Mouse (Mus musculus) liver, embryonic 13.5 days (tissue): ENCODE results near the gene Tnip3. TPM values are rescaled to one million over a fixed set of nuclear protein-coding genes. Genes with fewer than 3 reads are reported as not detected.

Source experiments
- ATAC-seq: fragments of 200-750 bp; cut with Nextera tagmentation; 2 replicates; pipeline ENCODE4 v1.8.0; 2017; ENCODE audit warnings: low read depth, mild to moderate bottlenecking, moderate number of reproducible peaks, moderate library complexity
- DNase-seq: peaks from one replicate; pipeline ENCODE4 v3.0.0; 2022
- H3K27ac ChIP-seq: fragments of 300-500 bp; sonication (generic); 2 replicates; pipeline ENCODE4 v1.5.1; 2015; ENCODE audit warnings: moderate library complexity, mild to moderate bottlenecking, inconsistent platforms
- H3K27me3 ChIP-seq: fragments of 300-500 bp; sonication (generic); 2 replicates; pipeline ENCODE4 v1.6.1; 2015; ENCODE audit warnings: mild to moderate bottlenecking, inconsistent platforms
- H3K36me3 ChIP-seq: fragments of 300-500 bp; sonication (generic); 2 replicates; pipeline ENCODE4 v1.6.1; 2015; ENCODE audit warnings: mild to moderate bottlenecking, inconsistent platforms
- H3K4me1 ChIP-seq: fragments of 300-500 bp; sonication (generic); replicated peaks from 2 replicates; pipeline ENCODE4 v1.6.1; 2015; ENCODE audit warnings: inconsistent platforms
- H3K4me2 ChIP-seq: fragments of 300-500 bp; sonication (generic); 2 replicates; pipeline ENCODE4 v1.6.1; 2015; ENCODE audit warnings: inconsistent platforms, mild to moderate bottlenecking, moderate library complexity
- H3K4me3 ChIP-seq: fragments of 300-500 bp; sonication (generic); replicated peaks from 2 replicates; pipeline ENCODE4 v1.5.1; 2015; ENCODE audit warnings: mild to moderate bottlenecking, inconsistent platforms
- H3K9ac ChIP-seq: fragments of 300-500 bp; sonication (generic); 2 replicates; pipeline ENCODE4 v1.6.1; 2015; ENCODE audit warnings: mild to moderate bottlenecking, inconsistent platforms
- H3K9me3 ChIP-seq: fragments of 300-500 bp; sonication (generic); replicated peaks from 2 replicates; pipeline ENCODE4 v1.6.1; 2016; ENCODE audit warnings: inconsistent platforms
- WGBS: fragments of 180-500 bp; shearing (Covaris S2); methylation state at CpG from one replicate; pipeline ENCODE4 v1.1.7; 2015; ENCODE audit not compliant: insufficient replicate concordance; 5-methylcytosine and 5-hydroxymethylcytosine counted together
- polyA plus RNA-seq: library from polyadenylated mRNA; unstranded; fragments of >200 nt; fragmentation: Nextera tagmentation; extraction: Ambion mirVana; gene quantifications from 2 replicates; pipeline ENCODE4 v1.2.1, GENCODE M21; 2015

The Tnip3 gene
- polyA plus RNA-seq, 1 experiment from 2014 or later = 0.14 TPM

DNA sequence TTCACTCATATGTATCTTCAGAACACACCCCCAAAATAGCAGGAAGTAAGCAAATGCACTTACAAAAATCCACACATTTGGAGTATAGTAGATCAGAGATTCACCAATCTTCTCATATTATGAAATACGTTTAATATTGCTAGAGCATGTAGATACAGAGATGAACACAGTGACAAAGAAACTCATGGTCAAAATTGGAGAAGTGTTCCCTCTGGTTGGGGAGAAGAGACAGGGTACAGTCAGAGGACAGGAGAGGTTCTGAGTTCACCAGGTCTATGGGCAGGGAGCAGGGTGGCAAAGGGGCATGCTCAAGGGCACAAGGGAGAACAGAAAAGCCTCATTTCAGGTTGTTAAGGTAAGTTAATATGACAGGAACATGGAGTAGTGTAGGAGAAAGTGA is 63.7 kb downstream of the Tnip3 start:
- H3K27me3 ChIP-seq = no peaks in the 10 kb centered on the region
- ATAC-seq (no peak), DNase-seq (no peak)
- WGBS = 40% methylated on average over 1 of the region's 1 CpGs
- no peaks in the 10 kb centered on the region for H3K4me1 ChIP-seq
- no peaks in the 10 kb centered on the region for H3K9me3 ChIP-seq
- no peak overlapping the region for H3K4me2 ChIP-seq
- H3K27ac ChIP-seq = no peak overlapping the region
- H3K4me3 ChIP-seq = no peak overlapping the region
- no peaks in the 10 kb centered on the region for H3K36me3 ChIP-seq
- H3K9ac ChIP-seq = no peak overlapping the region

DNA sequence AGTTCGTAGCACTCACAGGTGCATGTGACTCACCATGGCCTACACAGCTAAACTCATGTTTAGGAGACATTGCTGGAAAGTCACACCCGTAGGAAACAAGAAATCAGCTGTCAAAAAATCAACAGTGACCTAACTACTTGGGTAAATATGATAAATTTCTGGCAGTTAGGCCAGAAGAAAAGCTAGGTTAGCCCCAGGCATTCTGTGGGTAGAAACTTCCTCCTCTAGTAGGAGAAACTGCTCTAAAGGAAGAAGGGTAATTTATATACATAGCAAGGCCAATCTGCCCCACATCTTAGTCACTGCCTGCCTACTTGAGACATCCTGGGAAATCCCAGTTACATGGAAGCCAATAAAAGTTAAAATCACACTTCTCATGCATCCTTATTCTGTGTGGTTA is 64.9 kb downstream of the Tnip3 start:
- ATAC-seq = no peak
- DNase-seq = no peak
- no peaks in the 10 kb centered on the region for H3K9me3 ChIP-seq
- 41% methylated on average over 2 of the region's 2 CpGs for WGBS
- H3K27ac ChIP-seq = no peak overlapping the region
- no peaks in the 10 kb centered on the region for H3K27me3 ChIP-seq
- no peaks in the 10 kb centered on the region for H3K36me3 ChIP-seq
- no peak overlapping the region for H3K4me3 ChIP-seq
- H3K9ac ChIP-seq = no peak overlapping the region
- H3K4me1 ChIP-seq = no peaks in the 10 kb centered on the region
- no peak overlapping the region for H3K4me2 ChIP-seq

DNA sequence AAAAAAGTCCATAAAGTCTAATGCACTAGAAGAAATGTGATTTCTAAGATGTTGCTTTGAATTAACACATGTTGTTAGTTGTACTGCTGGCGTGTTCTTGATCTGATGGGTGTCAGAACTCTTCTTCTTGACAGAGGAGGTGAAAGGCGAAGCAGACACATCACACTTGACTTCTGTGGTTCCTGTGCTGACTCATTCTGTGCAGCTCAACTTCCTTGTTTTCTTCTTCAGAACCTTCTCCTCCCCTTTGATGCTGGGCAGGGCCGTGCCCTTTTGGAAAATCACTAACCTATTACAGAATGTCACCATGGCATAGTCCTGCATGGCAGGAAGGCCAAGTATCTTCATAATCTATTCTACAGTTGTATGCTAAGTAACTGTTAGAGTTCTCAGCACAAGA is 69.1 kb downstream of the Tnip3 start:
- Histone ChIP-seq H3K27ac (no peak overlapping the region), H3K4me1 (0 out of 2 replicates have a peak, but pooled peaks cover 3% of the 10 kb centered on the region), H3K27me3 (no peaks in the 10 kb centered on the region), H3K4me3 (no peak overlapping the region), H3K4me2 (no peak overlapping the region), H3K9ac (no peak overlapping the region), H3K9me3 (no peaks in the 10 kb centered on the region), H3K36me3 (no peaks in the 10 kb centered on the region)
- WGBS = 28% methylated on average over 3 of the region's 3 CpGs
- ATAC-seq (0 out of 2 replicates have a peak, but pooled peaks have one; percentile 29), DNase-seq (peak; percentile 12)

- no peak overlapping the region for H3K27ac ChIP-seq
- H3K9ac ChIP-seq = no peak overlapping the region
- ATAC-seq = no peak
- DNase-seq = no peak
- 0 out of 2 replicates have a peak, but pooled peaks cover 3% of the 10 kb centered on the region for H3K4me1 ChIP-seq
- 45% methylated on average over 1 of the region's 1 CpGs for WGBS
- no peak overlapping the region for H3K4me2 ChIP-seq
- H3K4me3 ChIP-seq = no peak overlapping the region
- no peaks in the 10 kb centered on the region for H3K36me3 ChIP-seq
- H3K9me3 ChIP-seq = no peaks in the 10 kb centered on the region
- no peaks in the 10 kb centered on the region for H3K27me3 ChIP-seq
Measured at GRCm38 (mm10) chr6:65595371-65595770, 70.3 kb downstream of the Tnip3 start.

DNA sequence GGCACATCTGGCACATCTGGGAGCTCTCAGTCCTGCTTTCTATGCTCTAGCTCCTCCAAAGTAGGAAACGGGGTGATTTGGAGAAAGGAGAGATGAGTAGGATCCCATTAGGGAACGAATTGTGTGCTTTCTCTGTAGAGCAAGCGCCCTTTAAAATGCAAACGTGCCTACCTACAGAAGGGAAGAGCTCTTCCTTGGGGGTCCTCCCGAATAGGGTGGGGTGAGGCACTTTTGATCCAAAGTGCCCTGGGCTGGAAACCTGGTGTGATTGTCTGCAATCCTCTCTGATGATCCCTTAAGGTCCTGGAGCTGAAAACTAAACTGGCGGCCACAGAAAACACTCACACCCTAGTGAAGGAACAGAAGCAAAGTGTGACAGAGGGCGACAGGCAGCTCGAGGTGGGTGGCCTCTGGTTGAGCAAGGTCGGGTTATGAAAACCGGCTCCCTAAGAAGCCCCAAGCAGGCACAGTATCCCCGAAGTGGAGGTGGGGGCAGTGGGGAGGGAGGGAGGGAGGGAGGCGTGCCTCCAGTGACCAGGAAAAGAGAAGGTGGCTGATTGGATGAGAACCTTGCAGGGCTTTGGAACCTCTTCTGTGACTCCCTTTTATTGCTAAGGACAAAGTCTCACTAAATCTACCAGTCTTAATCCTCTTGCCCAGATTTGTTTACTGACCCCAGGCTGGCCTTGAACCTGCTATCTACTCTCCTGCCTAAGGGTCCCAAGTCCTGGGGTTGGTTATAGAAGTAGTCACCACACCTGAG is 72.1 kb downstream of the Tnip3 start:
- Histone ChIP-seq H3K9ac (no peak overlapping the region), H3K36me3 (no peaks in the 10 kb centered on the region), H3K27ac (no peak overlapping the region), H3K4me2 (no peak overlapping the region), H3K27me3 (no peaks in the 10 kb centered on the region), H3K4me3 (no peak overlapping the region), H3K4me1 (0 out of 2 replicates have a peak, but pooled peaks cover 3% of the 10 kb centered on the region), H3K9me3 (no peaks in the 10 kb centered on the region)
- no peak for DNase-seq
- 41% methylated on average over 12 of the region's 12 CpGs for WGBS
- ATAC-seq = no peak

GRCm38 (mm10) chr6:65598522-65598921 is 73.4 kb downstream of the Tnip3 start:
- Histone ChIP-seq H3K9me3 (no peaks in the 10 kb centered on the region), H3K27me3 (no peaks in the 10 kb centered on the region), H3K36me3 (no peaks in the 10 kb centered on the region), H3K27ac (no peak overlapping the region), H3K4me2 (no peak overlapping the region), H3K9ac (no peak overlapping the region), H3K4me3 (no peak overlapping the region), H3K4me1 (0 out of 2 replicates have a peak, but pooled peaks cover 3% of the 10 kb centered on the region)
- ATAC-seq (no peak), DNase-seq (no peak)
- 47% methylated on average over 3 of the region's 3 CpGs for WGBS

DNA sequence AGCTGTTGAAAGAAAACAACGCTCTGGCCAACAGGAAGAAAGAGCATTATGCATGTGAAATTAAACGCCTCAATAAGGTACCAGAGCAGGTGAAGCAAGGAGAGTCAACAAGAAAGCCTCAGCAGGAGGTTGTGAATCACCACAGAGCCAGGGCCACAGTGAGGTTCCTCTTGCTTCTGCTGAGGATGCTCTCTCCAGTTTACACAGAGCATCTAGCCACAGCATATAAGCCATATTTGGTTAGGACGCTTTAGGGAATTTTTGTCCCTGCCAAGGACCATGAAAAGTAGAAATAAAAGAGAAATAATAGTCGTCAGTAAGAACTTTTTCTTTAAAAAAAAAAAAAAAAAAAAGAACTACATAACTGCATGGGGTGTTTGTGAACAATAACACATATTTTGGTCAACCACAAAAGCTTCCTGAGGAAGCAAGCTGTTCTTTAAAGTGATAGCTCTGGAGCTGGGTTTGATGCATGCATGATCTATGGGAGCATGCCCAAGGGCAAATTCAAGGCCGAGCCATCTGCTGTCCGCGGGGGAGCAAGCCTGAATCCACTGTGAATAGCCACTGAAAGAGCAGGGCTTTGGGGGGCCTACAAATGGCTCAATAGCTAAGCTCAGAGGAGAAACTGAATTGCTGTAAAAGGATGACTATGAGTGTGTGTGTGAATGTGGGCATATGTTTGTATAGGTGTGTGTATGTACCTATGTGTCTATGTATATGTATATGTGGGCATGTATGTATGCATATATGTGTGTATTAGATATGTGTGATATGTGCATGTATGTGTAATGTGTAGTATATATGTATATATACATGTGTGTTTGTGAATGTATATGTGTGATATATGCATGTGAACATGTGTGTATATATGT is 75.0 kb downstream of the Tnip3 start:
- H3K27ac ChIP-seq = no peak overlapping the region
- no peak overlapping the region for H3K4me2 ChIP-seq
- WGBS = 26% methylated on average over 7 of the region's 7 CpGs
- H3K9ac ChIP-seq = no peak overlapping the region
- no peak for DNase-seq
- ATAC-seq = no peak
- H3K27me3 ChIP-seq = no peaks in the 10 kb centered on the region
- H3K4me3 ChIP-seq = no peak overlapping the region
- 0 out of 2 replicates have a peak, but pooled peaks cover 3% of the 10 kb centered on the region for H3K4me1 ChIP-seq
- H3K9me3 ChIP-seq = no peaks in the 10 kb centered on the region
- no peaks in the 10 kb centered on the region for H3K36me3 ChIP-seq

GRCm38 (mm10) chr6:65600887-65601286 is 75.8 kb downstream of the Tnip3 start:
- no peak overlapping the region for H3K9ac ChIP-seq
- DNase-seq (no peak), ATAC-seq (no peak)
- no peak overlapping the region for H3K4me2 ChIP-seq
- no peak overlapping the region for H3K27ac ChIP-seq
- H3K36me3 ChIP-seq = no peaks in the 10 kb centered on the region
- WGBS = 37% methylated on average over 1 of the region's 1 CpGs
- no peaks in the 10 kb centered on the region for H3K27me3 ChIP-seq
- no peak overlapping the region for H3K4me3 ChIP-seq
- H3K9me3 ChIP-seq = no peaks in the 10 kb centered on the region
- H3K4me1 ChIP-seq = 0 out of 2 replicates have a peak, but pooled peaks cover 3% of the 10 kb centered on the region

DNA sequence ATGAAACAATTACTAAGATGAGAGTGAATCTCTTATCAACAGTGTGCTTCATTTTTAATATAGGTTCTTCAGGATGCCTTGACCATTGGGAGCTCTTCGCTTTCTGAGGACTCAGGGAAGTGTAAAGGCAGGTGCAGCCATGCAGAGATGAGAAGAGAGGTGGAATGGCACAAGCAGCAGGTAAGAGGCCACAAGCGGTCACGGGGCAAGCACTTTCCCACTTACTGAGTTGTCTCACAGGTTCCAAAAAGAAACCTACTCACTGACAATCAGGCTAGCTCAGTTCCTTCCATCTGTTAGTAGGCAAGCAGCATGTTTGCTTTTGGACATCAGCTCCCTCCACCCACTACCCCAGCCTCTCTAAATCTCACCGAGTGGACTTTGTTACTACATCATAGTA is 80.7 kb downstream of the Tnip3 start:
- no peaks in the 10 kb centered on the region for H3K9me3 ChIP-seq
- no peaks in the 10 kb centered on the region for H3K4me1 ChIP-seq
- no peak overlapping the region for H3K9ac ChIP-seq
- no peak for ATAC-seq
- H3K36me3 ChIP-seq = no peaks in the 10 kb centered on the region
- DNase-seq = no peak
- H3K4me2 ChIP-seq = no peak overlapping the region
- WGBS = 68% methylated on average over 4 of the region's 4 CpGs
- H3K27me3 ChIP-seq = no peaks in the 10 kb centered on the region
- no peak overlapping the region for H3K27ac ChIP-seq
- H3K4me3 ChIP-seq = no peak overlapping the region

DNA sequence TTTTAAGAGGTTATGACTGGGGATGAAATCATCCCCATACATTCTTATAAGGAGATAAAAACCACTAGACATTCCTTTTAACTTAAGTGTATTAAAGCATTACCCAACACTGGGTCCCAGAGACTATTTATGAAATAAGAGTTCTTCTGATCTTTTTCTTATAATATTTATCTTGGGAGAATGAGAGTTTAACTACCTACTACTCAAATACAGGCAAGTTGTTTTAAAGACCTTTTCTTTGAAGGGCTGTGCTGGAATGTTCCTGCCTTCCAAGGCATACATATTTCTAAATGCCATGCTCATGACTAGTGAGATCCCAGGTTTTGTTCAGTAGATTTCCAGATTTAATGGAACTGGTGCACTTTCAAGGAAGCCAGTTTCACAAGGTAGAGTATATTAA is 81.8 kb downstream of the Tnip3 start:
- ATAC-seq (no peak), DNase-seq (no peak)
- H3K9ac ChIP-seq = no peak overlapping the region
- no peak overlapping the region for H3K27ac ChIP-seq
- no peaks in the 10 kb centered on the region for H3K4me1 ChIP-seq
- H3K27me3 ChIP-seq = no peaks in the 10 kb centered on the region
- H3K4me3 ChIP-seq = no peak overlapping the region
- H3K9me3 ChIP-seq = no peaks in the 10 kb centered on the region
- H3K36me3 ChIP-seq = no peaks in the 10 kb centered on the region
- H3K4me2 ChIP-seq = no peak overlapping the region

GRCm38 (mm10) chr6:65611834-65612233 is 86.7 kb downstream of the Tnip3 start:
- no peak for DNase-seq

More at GRCm38 (mm10) chr6:65611834-65612233, 86.7 kb downstream of the Tnip3 start:
- Histone ChIP-seq H3K27me3 (no peaks in the 10 kb centered on the region), H3K4me2 (no peak overlapping the region), H3K27ac (no peak overlapping the region), H3K4me1 (no peaks in the 10 kb centered on the region), H3K9ac (no peak overlapping the region), H3K9me3 (no peaks in the 10 kb centered on the region), H3K4me3 (no peak overlapping the region), H3K36me3 (no peaks in the 10 kb centered on the region)
- no peak for ATAC-seq
